Mouse (Mus musculus) CD4-positive helper T cell, adult 2 months (primary cell): ENCODE measurements around the gene Pik3cd.
"Not testable (repeated sequence)": the region's sequence is repeated elsewhere in the genome, so short reads cannot be mapped to it uniquely, and the experiment has no call there.

Experiments used
- DNase-seq: peaks from one replicate; pipeline ENCODE4 v3.0.0-alpha.2; 2012; ENCODE audit warnings: low read depth, missing footprints, low spot score

The Pik3cd gene

GRCm38 (mm10) chr4:149650493-149651193 is 51.7 kb downstream of the Pik3cd start:
- peak; percentile 56 for DNase-seq

- peak; percentile 53 for DNase-seq
These were observed 54.2 kb downstream of the Pik3cd start for GRCm38 (mm10) chr4:149648031-149648805.

GRCm38 (mm10) chr4:149645761-149646160 is 56.6 kb downstream of the Pik3cd start:
- DNase-seq, result no peak

- DNase-seq, result no peak
These were observed 60.4 kb downstream of the Pik3cd start for GRCm38 (mm10) chr4:149641956-149642355.

DNA sequence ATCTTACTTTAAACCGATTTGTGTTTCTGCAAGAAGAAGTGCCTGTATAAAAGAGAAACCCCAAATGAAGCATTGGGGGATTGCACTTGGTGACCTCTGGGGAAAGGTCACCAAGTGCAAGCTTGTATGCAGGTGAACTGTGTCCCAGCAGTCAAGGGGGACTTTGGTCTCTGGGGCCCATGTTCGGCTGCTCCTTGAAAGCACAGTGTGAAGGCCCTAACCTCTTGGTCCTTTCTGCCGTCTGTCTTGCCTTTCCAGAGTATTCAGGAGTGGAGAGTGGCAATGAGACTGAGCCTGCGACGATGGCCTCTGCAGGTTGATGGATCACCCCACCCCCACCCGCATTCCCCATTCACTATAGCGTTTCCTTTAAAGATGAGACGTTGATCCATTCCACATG is 61.0 kb downstream of the Pik3cd start:
- no peak for DNase-seq

DNA sequence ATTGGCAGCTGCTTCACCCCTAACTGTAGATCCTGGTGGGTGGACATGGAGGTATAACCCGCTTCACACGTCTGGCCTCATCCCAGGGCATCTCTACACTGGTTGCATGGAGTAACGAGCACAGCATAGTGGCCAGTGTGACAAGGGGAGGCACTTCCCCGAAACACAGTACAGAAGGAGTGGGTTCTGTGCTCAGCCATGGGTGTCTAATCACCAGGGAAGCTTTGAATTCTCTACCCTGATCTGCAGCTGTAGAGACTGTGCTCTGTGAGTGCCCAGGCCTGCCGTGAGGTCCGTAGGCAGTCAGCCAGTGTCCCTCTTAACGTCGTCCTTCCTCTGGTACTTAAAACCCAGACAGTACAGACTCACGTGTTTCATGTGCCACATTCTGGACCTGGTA is 61.5 kb downstream of the Pik3cd start:
- no peak for DNase-seq

GRCm38 (mm10) chr4:149637942-149638341 is 64.4 kb downstream of the Pik3cd start:
- DNase-seq, result no peak

- no peak for DNase-seq
These were observed 66.4 kb downstream of the Pik3cd start for GRCm38 (mm10) chr4:149635915-149636415.

- DNase-seq, result no peak
These were observed 67.4 kb downstream of the Pik3cd start for GRCm38 (mm10) chr4:149634966-149635365.

GRCm38 (mm10) chr4:149634157-149634556 is 68.2 kb downstream of the Pik3cd start:
- no peak for DNase-seq

- no peak for DNase-seq
These were observed 69.6 kb downstream of the Pik3cd start for GRCm38 (mm10) chr4:149632670-149633307.

- DNase-seq, result no peak
These were observed 73.6 kb downstream of the Pik3cd start for GRCm38 (mm10) chr4:149628810-149629209.

- DNase-seq, result peak; percentile 60
These were observed 74.0 kb downstream of the Pik3cd start for GRCm38 (mm10) chr4:149628372-149628771.

GRCm38 (mm10) chr4:149626809-149627208 is 75.6 kb downstream of the Pik3cd start:
- no peak for DNase-seq

GRCm38 (mm10) chr4:149623711-149624110 is 78.7 kb downstream of the Pik3cd start:
- no peak for DNase-seq

DNA sequence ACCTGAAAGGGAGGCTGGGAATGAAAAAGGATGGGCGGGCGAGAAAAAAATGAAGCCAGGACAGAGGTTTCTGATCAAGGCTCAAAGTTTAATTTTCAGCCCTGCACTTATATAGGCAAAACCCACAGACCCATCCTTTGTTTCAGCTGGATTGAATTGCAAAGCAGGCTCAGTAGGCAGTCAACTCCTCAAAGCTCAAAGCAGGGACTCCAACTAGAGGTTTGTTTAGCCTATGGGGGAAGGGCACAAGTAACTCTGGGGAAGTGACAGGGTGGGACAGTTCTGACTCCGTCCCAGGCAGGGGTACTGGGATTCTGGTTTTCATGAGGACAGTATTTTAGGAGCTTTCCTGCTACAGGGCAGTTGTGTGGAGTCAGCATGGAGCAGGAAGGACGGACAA is 81.1 kb downstream of the Pik3cd start:
- DNase-seq, result no peak

GRCm38 (mm10) chr4:149619988-149620387 is 82.4 kb downstream of the Pik3cd start:
- DNase-seq, result no peak

GRCm38 (mm10) chr4:149616999-149617398 is 85.4 kb downstream of the Pik3cd start:
- not testable (repeated sequence) for DNase-seq

DNA sequence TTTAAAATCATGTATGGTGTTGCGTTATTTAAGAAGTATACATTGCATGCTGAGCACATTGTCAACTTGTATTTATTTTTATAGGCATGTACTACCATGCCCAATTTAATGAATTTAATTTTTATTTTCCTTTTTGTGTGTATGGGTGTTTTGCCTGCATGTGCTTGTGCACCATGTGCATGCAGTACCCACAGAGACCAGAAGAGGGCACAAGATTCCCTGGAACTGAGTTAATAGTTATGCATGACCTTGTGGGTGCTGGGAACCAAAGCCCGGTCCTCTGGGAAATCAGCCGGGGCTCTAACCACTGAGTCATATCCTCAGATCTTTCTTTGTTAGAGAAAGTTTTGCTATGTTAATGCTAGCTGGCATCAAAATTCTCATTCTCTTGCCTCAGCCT is 87.5 kb downstream of the Pik3cd start:
- DNase-seq, result no peak

- not testable (repeated sequence) for DNase-seq
These were observed 88.9 kb downstream of the Pik3cd start for GRCm38 (mm10) chr4:149613497-149613896.

DNA sequence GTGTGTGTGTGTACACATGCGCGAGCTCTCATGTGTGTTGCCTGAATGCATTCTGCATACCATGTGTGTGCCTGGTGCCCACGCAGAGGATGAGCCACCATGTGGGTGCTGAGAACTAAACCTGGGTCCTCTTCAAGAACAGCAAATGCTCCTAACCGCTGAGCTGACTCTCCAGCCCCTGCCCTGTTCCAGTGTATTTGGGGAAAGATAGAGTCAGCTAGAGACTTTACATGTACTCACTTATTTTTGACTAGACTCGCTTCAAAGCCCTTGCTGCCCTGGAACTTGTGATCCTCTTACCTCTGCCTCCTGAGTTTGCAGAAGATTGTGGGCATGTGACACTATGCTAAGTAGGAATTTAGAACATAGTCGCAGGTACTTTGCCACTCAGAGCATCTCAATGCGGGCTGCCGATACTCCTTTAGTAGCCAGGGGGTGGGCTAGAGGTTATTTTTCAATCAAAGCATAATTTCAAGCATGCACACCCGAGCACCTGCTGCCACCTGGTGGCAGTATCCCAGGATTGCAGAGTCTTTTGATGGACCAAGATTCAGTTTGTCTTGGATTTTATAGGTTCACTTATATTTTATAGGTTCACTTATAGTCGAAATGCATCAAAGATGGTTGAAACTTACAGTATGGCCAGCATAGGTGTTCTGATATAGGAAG is 90.9 kb downstream of the Pik3cd start:
- peak; percentile 60 for DNase-seq
